Mouse (Mus musculus): ENCODE data around the gene Dpf2. TPM values are rescaled to one million over a fixed set of nuclear protein-coding genes. Genes with fewer than 3 reads are reported as not detected.
"Not testable (repeated sequence)": the region's sequence is repeated elsewhere in the genome, so short reads cannot be mapped to it uniquely, and the experiment has no call there.

The Dpf2 gene
- total RNA-seq, 2 experiments from 2014 or later = 94.1 to 95.3 TPM

GRCm38 (mm10) chr19:5911430-5912102 is 1.2 kb downstream of the Dpf2 start:
- TF ChIP-seq CTCF (conservative IDR thresholded peaks at IDR 0.05) = no peak

GRCm38 (mm10) chr19:5910221-5910620 is 2.6 kb downstream of the Dpf2 start:
- Histone ChIP-seq H3K4me3 (peak overlapping the region; percentile 25; the same call in 1 of the 2 replicates), H3K27ac (peak overlapping the region; percentile 55)
- DNase-seq (ENCODE audit: low spot score in 2 of 2) = no peak
- TF ChIP-seq CTCF (conservative IDR thresholded peaks at IDR 0.05) = peak; percentile 21; the same call in 1 of the 2 replicates

More at GRCm38 (mm10) chr19:5911430-5912102, 1.2 kb downstream of the Dpf2 start:
- peak overlapping the region; percentile 94 for H3K27ac ChIP-seq
- H3K4me3 ChIP-seq = peak overlapping the region; percentile 97
- DNase-seq (ENCODE audit: low spot score in 2 of 2) = no peak

- Histone ChIP-seq H3K4me3 (no peak overlapping the region), H3K27ac (no peak overlapping the region)
- TF ChIP-seq CTCF (conservative IDR thresholded peaks at IDR 0.05) = no peak
- DNase-seq (ENCODE audit: low spot score in 2 of 2) = no peak
Observed at GRCm38 (mm10) chr19:5907275-5907674, 5.5 kb downstream of the Dpf2 start.

GRCm38 (mm10) chr19:5894002-5894678 is 18.7 kb downstream of the Dpf2 start, which contains the start of gene Tigd3:
Gene Tigd3, minus strand, starts transcription at chr19:5894149.
- peak within 1 kb of the TSS; percentile 87 for H3K27ac ChIP-seq
- no peak for TF ChIP-seq CTCF (conservative IDR thresholded peaks at IDR 0.05)
- DNase-seq (ENCODE audit: low spot score in 2 of 2) = peak; percentile 93 to 96
- peak within 1 kb of the TSS; percentile 65 for H3K4me3 ChIP-seq

GRCm38 (mm10) chr19:5893282-5894001 is 19.4 kb downstream of the Dpf2 start:
- no peak for TF ChIP-seq CTCF (conservative IDR thresholded peaks at IDR 0.05)
- H3K4me3 ChIP-seq = peak overlapping the region; percentile 65
- DNase-seq (ENCODE audit: low spot score in 2 of 2) = no peak
- peak overlapping the region; percentile 87 for H3K27ac ChIP-seq

GRCm38 (mm10) chr19:5892735-5893134 is 20.1 kb downstream of the Dpf2 start:
- TF ChIP-seq CTCF (conservative IDR thresholded peaks at IDR 0.05) = no peak
- DNase-seq (ENCODE audit: low spot score in 2 of 2) = no peak
- H3K27ac ChIP-seq = no peak overlapping the region
- no peak overlapping the region for H3K4me3 ChIP-seq

- Histone ChIP-seq H3K4me3 (no peak overlapping the region), H3K27ac (no peak overlapping the region)
- no peak for DNase-seq (ENCODE audit: low spot score in 2 of 2)
- no peak for TF ChIP-seq CTCF (conservative IDR thresholded peaks at IDR 0.05)
Observed at GRCm38 (mm10) chr19:5892262-5892661, 20.5 kb downstream of the Dpf2 start.

GRCm38 (mm10) chr19:5891521-5892258 is 21.1 kb downstream of the Dpf2 start:
- DNase-seq (ENCODE audit: low spot score in 2 of 2) = no peak
- Histone ChIP-seq H3K27ac (no peak overlapping the region), H3K4me3 (no peak overlapping the region)
- TF ChIP-seq CTCF (conservative IDR thresholded peaks at IDR 0.05) = no peak

GRCm38 (mm10) chr19:5889211-5889610 is 23.6 kb downstream of the Dpf2 start:
- Histone ChIP-seq H3K4me3 (no peak overlapping the region), H3K27ac (no peak overlapping the region)
- no peak for DNase-seq (ENCODE audit: low spot score in 2 of 2)
- TF ChIP-seq CTCF (conservative IDR thresholded peaks at IDR 0.05) = no peak

- no peak for TF ChIP-seq CTCF (conservative IDR thresholded peaks at IDR 0.05)
- H3K4me3 ChIP-seq = no peak overlapping the region
- H3K27ac ChIP-seq = no peak overlapping the region
- no peak for DNase-seq (ENCODE audit: low spot score in 2 of 2)
Observed at GRCm38 (mm10) chr19:5887234-5887815, 25.5 kb downstream of the Dpf2 start.

- DNase-seq (ENCODE audit: low spot score in 2 of 2) = no peak
- Histone ChIP-seq H3K27ac (no peak overlapping the region), H3K4me3 (no peak overlapping the region)
- peak; percentile 76 for TF ChIP-seq CTCF (conservative IDR thresholded peaks at IDR 0.05)
Observed at GRCm38 (mm10) chr19:5885838-5886237, 27.0 kb downstream of the Dpf2 start.

- no peak overlapping the region for H3K4me3 ChIP-seq
- no peak for DNase-seq (ENCODE audit: low spot score in 2 of 2)
- H3K27ac ChIP-seq = no peak overlapping the region
- no peak for TF ChIP-seq CTCF (conservative IDR thresholded peaks at IDR 0.05)
Observed at GRCm38 (mm10) chr19:5883935-5884334, 28.9 kb downstream of the Dpf2 start.

- not testable (repeated sequence) for H3K4me3 ChIP-seq; DNase-seq (ENCODE audit: low spot score in 2 of 2); H3K27ac ChIP-seq
Observed at GRCm38 (mm10) chr19:5882079-5882478, 30.7 kb downstream of the Dpf2 start.
